Mouse (Mus musculus) kidney, embryonic 14.5 days (tissue): ENCODE results near the gene Hic2. TPM values are rescaled to one million over a fixed set of nuclear protein-coding genes. Genes with fewer than 3 reads are reported as not detected.

ENCODE experiments used
- ATAC-seq: fragments of 200-750 bp; cut with Nextera tagmentation; 2 replicates; pipeline ENCODE4 v1.8.0; 2017; ENCODE audit warnings: moderate number of reproducible peaks, mild to moderate bottlenecking, moderate TSS enrichment, moderate library complexity; ENCODE audit not compliant: low FRiP score, low TSS enrichment
- H3K27ac ChIP-seq: fragments of 300-500 bp; sonication (generic); 2 replicates; pipeline ENCODE4 v1.5.1; 2014; ENCODE audit warnings: low read depth, mild to moderate bottlenecking, low read length, moderate library complexity, mixed read lengths
- H3K27me3 ChIP-seq: fragments of 300-500 bp; sonication (generic); 2 replicates; pipeline ENCODE4 v1.6.1; 2014; ENCODE audit warnings: mild to moderate bottlenecking, low read length; ENCODE audit not compliant: control insufficient read depth, insufficient read depth
- H3K36me3 ChIP-seq: fragments of 300-500 bp; sonication (generic); 2 replicates; pipeline ENCODE4 v1.6.1; 2014; ENCODE audit warnings: low read length, mixed read lengths; ENCODE audit not compliant: control insufficient read depth, insufficient read depth
- H3K4me1 ChIP-seq: fragments of 300-500 bp; sonication (generic); 2 replicates; pipeline ENCODE4 v1.6.1; 2014; ENCODE audit warnings: low read length, mixed read lengths; ENCODE audit not compliant: control insufficient read depth, insufficient read depth
- H3K4me2 ChIP-seq: fragments of 300-500 bp; sonication (generic); replicated peaks from 2 replicates; pipeline ENCODE4 v1.6.1; 2014; ENCODE audit warnings: low read depth, mild to moderate bottlenecking, low read length
- H3K4me3 ChIP-seq: fragments of 300-500 bp; sonication (generic); 2 replicates; pipeline ENCODE4 v1.5.1; 2014; ENCODE audit warnings: mild to moderate bottlenecking, low read length
- H3K9ac ChIP-seq: fragments of 300-500 bp; sonication (generic); 2 replicates; pipeline ENCODE4 v1.6.1; 2014; ENCODE audit warnings: low read depth, mild to moderate bottlenecking, low read length, moderate library complexity
- H3K9me3 ChIP-seq: fragments of 300-500 bp; sonication (generic); 2 replicates; pipeline ENCODE4 v1.6.1; 2016; ENCODE audit warnings: low read length; ENCODE audit not compliant: control insufficient read depth
- whole genome bisulfite sequencing: fragments of 180-500 bp; shearing (Covaris S2); extraction: QIAGEN DNeasy Blood & Tissue Kit; methylation state at CpG from one replicate; pipeline ENCODE4 v1.1.7; 2014; 5-methylcytosine and 5-hydroxymethylcytosine counted together
- polyA plus RNA-seq: library from polyadenylated mRNA; unstranded; fragments of >200 nt; fragmentation: Nextera tagmentation; extraction: Ambion mirVana; gene quantifications from 2 replicates; pipeline ENCODE4 v1.2.1, GENCODE M21; 2014

The Hic2 gene
- polyA plus RNA-seq, 1 experiment from 2014 or later, result 4.3 TPM

DNA sequence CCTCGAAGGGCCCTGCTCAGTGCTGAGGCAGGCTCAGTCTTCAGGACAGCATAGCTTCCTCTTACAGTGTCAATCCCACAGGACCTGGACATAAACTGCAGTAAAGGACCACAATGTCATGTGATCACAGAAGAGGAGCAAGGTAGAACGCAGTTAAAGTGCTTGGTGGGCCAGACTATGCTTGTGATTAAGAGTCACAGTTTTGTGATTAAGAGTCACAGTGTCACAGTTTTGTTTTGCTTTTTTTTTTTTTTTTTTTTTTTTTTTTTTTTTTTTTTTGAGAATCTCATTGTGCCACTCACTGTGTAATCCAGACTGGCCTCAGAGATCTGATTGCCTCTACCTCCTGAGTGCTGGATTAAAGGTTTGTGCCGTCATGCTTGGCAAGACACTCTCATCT is 32.7 kb downstream of the Hic2 start:
- Histone ChIP-seq H3K9me3 (peaks cover 4% of the 10 kb centered on the region; the same call in 1 of the 2 replicates), H3K27me3 (no peaks in the 10 kb centered on the region), H3K36me3 (peaks cover 4% of the 10 kb centered on the region; the same call in 1 of the 2 replicates), H3K9ac (no peak overlapping the region), H3K4me2 (no peak overlapping the region), H3K4me3 (no peak overlapping the region), H3K4me1 (no peaks in the 10 kb centered on the region), H3K27ac (no peak overlapping the region)
- 74% methylated on average over 3 of the region's 3 CpGs for WGBS
- no peak for ATAC-seq

DNA sequence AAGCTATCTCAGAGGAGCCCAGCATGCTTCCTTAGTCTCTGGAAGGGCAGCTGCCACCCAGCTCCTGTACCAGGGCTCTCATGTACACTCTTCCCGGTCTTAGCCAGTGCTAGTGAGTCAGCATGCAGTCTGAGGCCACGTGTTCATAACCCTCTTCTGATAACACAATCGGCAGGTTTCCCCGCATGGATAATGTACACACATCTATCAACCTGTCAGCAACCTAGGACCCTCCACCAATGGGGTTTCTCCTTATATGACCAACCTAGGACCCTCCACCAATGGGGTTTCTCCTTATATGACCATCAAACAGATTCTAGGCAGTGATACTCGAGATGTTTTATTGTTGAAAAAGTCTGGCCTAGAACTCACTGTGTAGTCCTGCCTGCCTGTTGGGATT is 34.6 kb downstream of the Hic2 start:
- no peak overlapping the region for H3K9ac ChIP-seq
- no peak overlapping the region for H3K27ac ChIP-seq
- no peaks in the 10 kb centered on the region for H3K36me3 ChIP-seq
- H3K4me2 ChIP-seq, result no peak overlapping the region
- no peak for ATAC-seq
- H3K4me3 ChIP-seq, result no peak overlapping the region
- H3K9me3 ChIP-seq, result peaks cover 4% of the 10 kb centered on the region; the same call in 1 of the 2 replicates
- no peaks in the 10 kb centered on the region for H3K27me3 ChIP-seq
- WGBS, result 56% methylated on average over 5 of the region's 5 CpGs
- no peaks in the 10 kb centered on the region for H3K4me1 ChIP-seq

DNA sequence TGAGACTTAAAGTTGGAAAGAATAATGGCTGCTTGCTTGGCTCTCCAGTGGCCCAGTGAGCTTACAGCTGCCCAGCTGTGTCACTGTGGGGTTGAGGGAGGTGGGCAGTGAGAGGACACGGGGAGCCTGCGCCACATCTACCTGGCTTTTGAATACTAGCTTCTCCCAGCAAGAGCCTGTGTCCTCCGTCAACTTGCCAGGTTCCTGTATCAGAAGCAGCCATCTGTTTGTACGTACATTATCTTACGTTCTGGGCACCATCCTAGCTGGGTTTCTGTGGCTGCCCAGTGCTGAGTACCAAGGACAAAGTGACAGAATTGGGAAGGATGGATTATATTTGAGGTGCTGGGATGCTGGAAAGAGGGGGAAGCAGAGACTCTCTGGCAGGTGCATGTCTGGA is 36.5 kb downstream of the Hic2 start:
- Histone ChIP-seq H3K27me3 (no peaks in the 10 kb centered on the region), H3K9ac (no peak overlapping the region), H3K4me1 (no peaks in the 10 kb centered on the region), H3K27ac (no peak overlapping the region), H3K9me3 (peaks cover 4% of the 10 kb centered on the region; the same call in 1 of the 2 replicates), H3K4me3 (no peak overlapping the region), H3K4me2 (no peak overlapping the region), H3K36me3 (no peaks in the 10 kb centered on the region)
- no peak for ATAC-seq
- 96% methylated on average over 5 of the region's 5 CpGs for WGBS

DNA sequence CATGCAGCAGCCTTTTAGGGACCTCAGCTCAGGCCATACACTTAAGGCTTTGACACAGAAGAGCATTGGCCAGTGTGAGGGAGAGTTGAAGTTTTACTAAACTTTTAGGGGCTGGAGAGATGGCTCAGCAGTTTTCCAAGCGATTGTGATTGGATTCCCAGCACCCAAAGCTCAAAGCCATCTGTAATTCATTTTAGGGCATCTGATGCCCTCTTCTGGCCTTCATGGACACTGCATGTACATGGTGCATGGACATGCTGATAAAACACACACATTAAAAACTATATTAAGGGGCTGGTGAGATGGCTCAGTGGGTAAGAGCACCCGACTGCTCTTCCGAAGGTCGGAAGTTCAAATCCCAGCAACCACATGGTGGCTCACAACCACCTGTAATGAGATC is 37.8 kb downstream of the Hic2 start:
- H3K4me2 ChIP-seq, result no peak overlapping the region
- ATAC-seq, result no peak
- no peak overlapping the region for H3K9ac ChIP-seq
- H3K27me3 ChIP-seq, result no peaks in the 10 kb centered on the region
- no peak overlapping the region for H3K27ac ChIP-seq
- H3K36me3 ChIP-seq, result no peaks in the 10 kb centered on the region
- peaks cover 4% of the 10 kb centered on the region; the same call in 1 of the 2 replicates for H3K9me3 ChIP-seq
- WGBS, result 81% methylated on average over 4 of the region's 4 CpGs
- no peaks in the 10 kb centered on the region for H3K4me1 ChIP-seq
- H3K4me3 ChIP-seq, result no peak overlapping the region

DNA sequence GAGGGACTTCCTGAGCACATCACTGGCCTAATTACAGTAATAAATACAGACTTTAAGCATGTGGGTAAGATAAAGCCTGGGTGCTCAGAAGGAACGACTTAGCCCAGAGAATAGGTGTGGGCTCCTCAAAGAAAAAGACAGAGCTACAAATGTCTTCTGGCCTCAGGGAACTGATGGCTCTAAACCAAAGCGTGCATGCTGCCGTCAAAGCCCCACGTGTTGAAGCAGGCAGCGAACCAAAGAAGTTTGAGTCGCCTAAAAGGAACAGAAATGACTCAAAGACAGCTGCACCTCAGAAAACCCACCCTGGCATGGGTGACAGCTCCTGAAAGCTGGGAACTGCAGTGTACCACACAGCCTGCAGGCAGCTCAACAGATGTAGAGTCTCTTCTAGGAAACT is 38.5 kb downstream of the Hic2 start:
- H3K27ac ChIP-seq, result no peak overlapping the region
- 0 out of 2 replicates have a peak, but pooled peaks cover under 1% of the 10 kb centered on the region for H3K27me3 ChIP-seq
- peaks cover 4% of the 10 kb centered on the region; the same call in 1 of the 2 replicates for H3K9me3 ChIP-seq
- WGBS, result 76% methylated on average over 6 of the region's 6 CpGs
- no peak overlapping the region for H3K4me3 ChIP-seq
- no peaks in the 10 kb centered on the region for H3K36me3 ChIP-seq
- H3K4me2 ChIP-seq, result no peak overlapping the region
- H3K4me1 ChIP-seq, result peaks cover 4% of the 10 kb centered on the region; the same call in 1 of the 2 replicates
- no peak for ATAC-seq
- no peak overlapping the region for H3K9ac ChIP-seq

DNA sequence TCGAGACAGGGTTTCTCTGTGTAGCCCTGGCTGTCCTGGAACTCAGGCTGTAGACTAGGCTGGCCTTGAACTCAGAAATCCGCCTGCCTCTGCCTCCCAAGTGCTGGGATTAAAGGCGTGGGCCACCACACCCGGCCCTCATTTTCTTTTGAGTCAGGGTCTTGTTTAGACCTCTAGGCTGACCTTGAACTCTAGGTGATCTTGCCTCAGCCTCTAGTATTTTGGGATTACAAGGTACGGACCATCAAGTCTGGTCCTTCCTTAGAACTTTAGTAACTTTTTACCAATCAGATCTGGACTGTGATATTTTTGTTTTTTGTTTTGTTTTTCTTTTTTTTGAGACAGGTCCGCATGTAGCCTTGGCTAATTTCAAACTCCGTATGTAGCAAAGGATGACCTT is 42.3 kb downstream of the Hic2 start, which contains the start of gene Tmem191c:
Gene Tmem191c (plus strand): TSS at position 357 of the 400 bp plus-strand sequence.
- no peak for ATAC-seq
- Histone ChIP-seq H3K36me3 (peaks cover 7% of the 10 kb centered on the region; the same call in 1 of the 2 replicates), H3K4me3 (peak within 1 kb of the TSS; percentile 62), H3K4me2 (peak within 1 kb of the TSS; percentile 96), H3K27me3 (peaks cover 11% of the 10 kb centered on the region), H3K9me3 (peaks cover under 1% of the 10 kb centered on the region; the same call in 1 of the 2 replicates), H3K4me1 (peaks cover 18% of the 10 kb centered on the region), H3K9ac (peak within 1 kb of the TSS; percentile 59), H3K27ac (peak within 1 kb of the TSS; percentile 78)
- 60% methylated on average over 7 of the region's 7 CpGs for WGBS

DNA sequence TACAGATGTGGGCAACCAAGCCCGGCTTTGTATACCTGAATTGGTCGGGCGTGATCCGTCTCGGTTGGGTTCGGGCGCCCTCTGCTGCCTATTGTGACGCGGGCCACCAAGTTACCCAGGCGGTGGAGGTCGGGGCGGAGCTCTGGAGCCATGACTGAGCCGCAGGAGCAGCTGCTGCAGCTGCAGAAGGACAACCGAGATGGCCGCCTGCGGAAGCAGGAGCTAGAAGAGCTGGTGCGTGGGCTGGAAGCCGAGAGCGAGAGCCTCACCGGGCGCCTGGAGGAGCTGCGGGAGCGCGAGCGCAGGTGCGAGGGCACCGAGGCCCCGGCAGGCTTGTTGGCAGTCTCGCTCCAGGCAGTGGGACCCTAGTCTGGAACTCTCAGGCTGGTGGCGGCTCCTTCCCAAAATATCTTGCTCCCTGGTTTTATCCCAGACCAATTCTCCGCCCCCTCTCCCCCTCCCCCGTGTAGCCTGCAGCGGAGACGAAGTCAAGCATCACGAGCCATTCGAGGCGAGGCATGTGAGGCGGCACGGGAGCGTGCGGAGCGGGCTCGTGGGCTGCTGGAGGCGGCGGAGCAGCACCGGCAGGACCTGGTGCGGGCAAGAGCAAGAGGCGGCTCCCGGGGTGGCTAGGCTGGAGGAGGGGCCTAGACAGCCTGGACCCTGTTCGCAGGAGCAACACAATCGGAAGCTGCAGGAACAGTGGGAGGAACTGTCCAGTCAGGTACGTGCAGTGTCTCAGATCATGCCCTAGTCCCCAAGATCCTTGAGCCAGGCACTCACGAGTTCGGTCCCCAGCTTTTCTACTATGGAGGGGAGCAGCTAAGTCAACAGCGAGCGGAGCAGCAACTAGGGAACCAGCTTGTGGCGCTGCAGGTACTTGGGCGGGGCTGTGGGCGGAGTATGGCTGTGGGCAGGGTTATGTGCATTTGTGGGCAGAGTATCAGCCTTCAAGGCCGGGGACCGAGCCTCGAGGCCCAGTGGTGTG is 43.1 kb downstream of the Hic2 start:
- ATAC-seq, result peak; percentile 89
- Histone ChIP-seq H3K36me3 (peaks cover 14% of the 10 kb centered on the region), H3K27ac (peak overlapping the region; percentile 78), H3K4me3 (peak overlapping the region; percentile 62), H3K4me1 (peaks cover 18% of the 10 kb centered on the region), H3K9ac (peak overlapping the region; percentile 59), H3K4me2 (peak overlapping the region; percentile 96), H3K9me3 (no peaks in the 10 kb centered on the region), H3K27me3 (peaks cover 11% of the 10 kb centered on the region)
- under 1% methylated on average over 61 of the region's 62 CpGs for WGBS

DNA sequence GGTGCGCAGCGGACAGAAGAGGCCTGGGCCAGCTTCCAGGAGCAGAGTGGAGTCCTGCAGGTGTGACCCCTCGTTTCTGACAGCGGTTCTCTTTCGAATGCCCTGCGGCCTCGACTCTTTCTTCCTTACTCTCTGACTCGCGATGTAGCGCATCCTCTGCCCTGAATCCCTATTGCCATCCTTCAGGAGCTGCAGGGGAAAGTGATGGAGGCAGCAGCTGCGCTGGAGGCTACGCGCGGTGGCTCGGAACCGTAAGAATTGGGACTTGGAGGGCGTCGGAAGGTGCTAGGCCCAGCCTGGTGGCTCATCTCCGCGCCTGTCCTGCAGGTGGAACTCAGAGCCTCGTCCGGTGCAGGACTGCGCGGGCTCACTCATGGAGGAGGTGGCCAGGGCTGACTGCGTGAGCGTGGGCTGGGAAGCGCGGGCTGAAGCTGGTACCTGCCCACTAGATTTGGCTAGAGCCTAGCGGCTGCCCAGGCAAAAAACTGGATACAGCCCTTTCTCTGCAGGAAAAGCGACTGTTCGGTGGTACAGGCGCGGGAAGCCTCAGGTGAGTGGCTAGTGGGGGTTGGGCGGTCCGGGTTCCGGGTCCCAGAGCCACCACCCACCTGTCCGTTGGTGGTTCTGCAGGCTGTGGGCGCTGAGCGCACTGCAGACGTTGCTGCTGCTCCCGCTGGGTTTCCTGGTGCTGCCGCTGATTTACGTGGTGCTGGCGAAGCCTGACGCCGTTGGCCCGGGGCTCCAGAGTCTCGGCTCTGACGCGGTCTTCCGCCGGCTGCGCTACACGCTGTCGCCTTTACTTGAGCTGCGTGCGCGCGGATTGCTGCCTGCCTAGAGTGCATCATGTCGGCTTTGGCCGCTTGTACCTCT is 44.2 kb downstream of the Hic2 start:
- Histone ChIP-seq H3K27me3 (peaks cover 11% of the 10 kb centered on the region), H3K36me3 (peaks cover 22% of the 10 kb centered on the region), H3K4me1 (peaks cover 18% of the 10 kb centered on the region), H3K27ac (no peak overlapping the region), H3K9me3 (no peaks in the 10 kb centered on the region), H3K9ac (peak overlapping the region; percentile 25; the same call in 1 of the 2 replicates), H3K4me3 (peak overlapping the region; percentile 62), H3K4me2 (peak overlapping the region; percentile 96)
- 2% methylated on average over 58 of the region's 61 CpGs for WGBS
- ATAC-seq, result peak; percentile 34
